9 mouse cellular contexts compared by ENCODE assay signal in genomic region chr7:30954971-30955520, GRCm38 (mm10). TPM values are rescaled to one million over a fixed set of nuclear protein-coding genes. Genes with fewer than 3 reads are reported as not detected.
DNase-seq lines count a peak whose midpoint lies in the region; ATAC-seq and TF ChIP-seq lines count a peak whose summit lies in the region.
"Had no signal": no experiment of that assay in that cellular context is flagged by ENCODE, and none has a peak within 500 bp of the region (broad histone marks: within the 10 kb centered on the region; RNA-seq: fewer than 3 reads in every experiment).

No protein-coding gene starts in this region.

- H3K27ac ChIP-seq in heart, embryonic 11.5 days (ENCODE audit: low read depth, low read length): no peak overlapping the region
- H3K27ac ChIP-seq in MEL (ENCODE audit: control insufficient read depth, low read depth, low read length): no peak overlapping the region
- no peak overlapping the region for H3K27ac ChIP-seq in heart, embryonic 16.5 days (ENCODE audit: low read length)
- no peak overlapping the region; the same call in 1 of the 2 replicates for H3K27ac ChIP-seq in liver, embryonic 16.5 days (ENCODE audit: low read length)

- peak overlapping the region; percentile 98 for H3K4me3 ChIP-seq in heart, embryonic 11.5 days (ENCODE audit: low read depth, low read length)
- peak overlapping the region; percentile 85 to 97; a peak in 3 of 4 replicates for H3K4me3 ChIP-seq in MEL (ENCODE audit: control insufficient read depth in 1 of 2, insufficient read depth in 1 of 2, low read depth in 2 of 2, low read length in 2 of 2)
- peak overlapping the region; percentile 78 for H3K4me3 ChIP-seq in heart, embryonic 16.5 days (ENCODE audit: low read length)
- H3K4me3 ChIP-seq in liver, embryonic 16.5 days (ENCODE audit: low read depth, low read length): peak overlapping the region; percentile 89

- no peak overlapping the region for H3K9ac ChIP-seq in heart, embryonic 11.5 days (ENCODE audit: low read depth, low read length)
- H3K9ac ChIP-seq in MEL (ENCODE audit: control insufficient read depth, low read depth, low read length, poor library complexity, severe bottlenecking): no peak overlapping the region
- H3K9ac ChIP-seq in heart, embryonic 16.5 days (ENCODE audit: low read length): peak overlapping the region; percentile 18; the same call in 1 of the 2 replicates
- no peak overlapping the region for H3K9ac ChIP-seq in liver, embryonic 16.5 days (ENCODE audit: low read depth, low read length)

- no peak for TF ChIP-seq POLR2A in MEL (IDR thresholded peaks at IDR 0.05; ENCODE audit: control insufficient read depth in 1 of 2, insufficient read depth in 1 of 2, low read depth in 1 of 2, low read length in 2 of 2, poor library complexity in 1 of 2)

- DNase-seq in heart, adult 8-10 months (ENCODE audit: low spot score): no peak
- no peak for DNase-seq in MEL (ENCODE audit: low read depth, low spot score)
- DNase-seq in gastrocnemius, postnatal 4 days (ENCODE audit: low spot score in 2 of 2): no peak
- no peak for DNase-seq in frontal cortex, postnatal 36 days (ENCODE audit: low spot score in 2 of 2)

- H3K9me3 ChIP-seq in heart, embryonic 11.5 days (replicated peaks; ENCODE audit: control insufficient read depth, low read length): no peaks in the 10 kb centered on the region
- H3K9me3 ChIP-seq in MEL (replicated peaks; ENCODE audit: insufficient read depth, low read length): no peaks in the 10 kb centered on the region
- H3K9me3 ChIP-seq in heart, embryonic 16.5 days (replicated peaks; ENCODE audit: control insufficient read depth, low read length): no peaks in the 10 kb centered on the region
- H3K9me3 ChIP-seq in liver, embryonic 16.5 days (replicated peaks; ENCODE audit: control insufficient read depth, low read length): no peaks in the 10 kb centered on the region

- peaks cover 24% of the 10 kb centered on the region for H3K36me3 ChIP-seq in heart, embryonic 11.5 days (ENCODE audit: control insufficient read depth, insufficient read depth, low read length)
- H3K36me3 ChIP-seq in MEL (ENCODE audit: control insufficient read depth in 1 of 2, insufficient read depth in 2 of 2, low read length in 2 of 2): peaks cover 2 to 9% of the 10 kb centered on the region in 2 experiments
- peaks cover 41% of the 10 kb centered on the region for H3K36me3 ChIP-seq in heart, embryonic 16.5 days (ENCODE audit: control insufficient read depth, insufficient read depth)
- H3K36me3 ChIP-seq in liver, embryonic 16.5 days (ENCODE audit: control insufficient read depth, insufficient read depth): peaks cover 25% of the 10 kb centered on the region

- no peak for TF ChIP-seq CTCF in MEL (IDR thresholded peaks at IDR 0.05 in 2 of 3, conservative IDR thresholded peaks at IDR 0.05 in 1 of 3; ENCODE audit: control insufficient read depth in 1 of 3, insufficient read depth in 1 of 3, low read depth in 2 of 3, low read length in 3 of 3, poor library complexity in 1 of 3, severe bottlenecking in 1 of 3)

- no peak for ATAC-seq in heart, embryonic 11.5 days (replicated peaks; ENCODE audit: insufficient number of reproducible peaks, low FRiP score, low TSS enrichment)
- no peak for ATAC-seq in heart, embryonic 16.5 days (replicated peaks; ENCODE audit: extremely low read depth, insufficient read depth, low FRiP score)
- ATAC-seq in liver, embryonic 16.5 days (ENCODE audit: low read depth): no peak
- ATAC-seq in granulocyte monocyte progenitor cell, adult 5-6 weeks (replicated peaks; ENCODE audit: poor library complexity, severe bottlenecking): no peak

- no peaks in the 10 kb centered on the region for H3K27me3 ChIP-seq in heart, embryonic 11.5 days (ENCODE audit: control insufficient read depth, insufficient read depth, low read length)
- no peaks in the 10 kb centered on the region for H3K27me3 ChIP-seq in MEL (ENCODE audit: control insufficient read depth in 1 of 2, insufficient read depth in 2 of 2, low read length in 2 of 2)
- H3K27me3 ChIP-seq in heart, embryonic 16.5 days (ENCODE audit: control insufficient read depth, insufficient read depth, low read length): no peaks in the 10 kb centered on the region
- H3K27me3 ChIP-seq in liver, embryonic 16.5 days (ENCODE audit: control insufficient read depth, insufficient read depth, low read depth, low read length): no peaks in the 10 kb centered on the region

- 88% methylated on average over 12 of the region's 12 CpGs for WGBS in heart, embryonic 11.5 days (ENCODE audit: insufficient replicate concordance)
- 86% methylated on average over 12 of the region's 12 CpGs for WGBS in heart, embryonic 16.5 days
- 83% methylated on average over 12 of the region's 12 CpGs for WGBS in liver, embryonic 16.5 days (ENCODE audit: insufficient replicate concordance)

- H3K79me2 ChIP-seq in MEL (ENCODE audit: control insufficient read depth, insufficient read depth, low read length, poor library complexity): peaks cover 18% of the 10 kb centered on the region

- TF ChIP-seq EP300 in MEL (IDR thresholded peaks at IDR 0.05; ENCODE audit: low read depth in 1 of 2, low read length in 2 of 2): no peak

- no peak for TF ChIP-seq RAD21 in MEL (IDR thresholded peaks at IDR 0.05; ENCODE audit: low read depth, low read length)

- H3K4me2 ChIP-seq in heart, embryonic 11.5 days: peak overlapping the region; percentile 79
- H3K4me2 ChIP-seq in heart, embryonic 16.5 days (ENCODE audit: low read depth, low read length): peak overlapping the region; percentile 62
- peak overlapping the region; percentile 88 for H3K4me2 ChIP-seq in liver, embryonic 16.5 days (ENCODE audit: low read depth, low read length)

- H3K4me1 ChIP-seq in heart, embryonic 11.5 days (ENCODE audit: control insufficient read depth, insufficient read depth, low read length): peaks cover 10% of the 10 kb centered on the region
- H3K4me1 ChIP-seq in MEL (ENCODE audit: control insufficient read depth in 1 of 2, insufficient read depth in 2 of 2, low read length in 2 of 2): peaks cover 0 to 11% of the 10 kb centered on the region in 2 experiments; a peak in 1 of 4 replicates
- H3K4me1 ChIP-seq in heart, embryonic 16.5 days (ENCODE audit: control insufficient read depth, insufficient read depth, low read length): peaks cover 13% of the 10 kb centered on the region
- peaks cover 22% of the 10 kb centered on the region for H3K4me1 ChIP-seq in liver, embryonic 16.5 days (ENCODE audit: control insufficient read depth, low read depth, low read length)

RNA-seq across cellular contexts. Expression of gene Usf2, which starts 1.6 kb away (rescaled TPM):
- polyA plus RNA-seq in heart, embryonic 11.5 days (2014; fragmentation: Nextera tagmentation; extraction: Ambion mirVana): 18.8 and 19.6 TPM in 2 replicates
- 100 to 1,000 TPM; 102 to 121 (median 107) TPM for total RNA-seq in heart, adult 8-10 months (2022)
- total RNA-seq in MEL (2012; rRNA removed): 34.4 and 43.0 TPM in 2 replicates
- 100 to 1,000 TPM in 1 of 2 experiments, not detected in 1; 144 TPM for polyA plus RNA-seq in MEL (2012; ENCODE audit: insufficient read depth in 1 of 2, insufficient read length in 2 of 2, low read depth in 1 of 2, low replicate concordance in 2 of 2, missing spikeins in 1 of 2)
- polyA plus RNA-seq in heart, embryonic 16.5 days (2015; fragmentation: Nextera tagmentation; extraction: Ambion mirVana): 15.5 and 16.6 TPM in 2 replicates
- 7.9 and 9.0 TPM in 2 replicates for polyA plus RNA-seq in liver, embryonic 16.5 days (2015; fragmentation: Nextera tagmentation; extraction: Ambion mirVana)
- 10 to 100 TPM; 79.3 to 80.5 TPM for total RNA-seq in gastrocnemius, postnatal 4 days (2021)
- total RNA-seq in granulocyte monocyte progenitor cell, adult 5-6 weeks (2014; fragmentation: Nextera tagmentation): 87.7 and 105 TPM in 2 replicates
- total RNA-seq in granulocyte monocyte progenitor cell, adult 5-6 weeks (2017): 103 and 128 TPM in 2 replicates

RNA-seq across cellular contexts. Expression of gene Hamp, which starts 11.2 kb away (rescaled TPM):
- not detected in 2 replicates for polyA plus RNA-seq in heart, embryonic 11.5 days (2014; fragmentation: Nextera tagmentation; extraction: Ambion mirVana)
- 10 to 100 TPM in 3 of 4 experiments, 1 to 10 TPM in 1; 9.3 to 31.5 (median 13.6) TPM for total RNA-seq in heart, adult 8-10 months (2022)
- not detected in 2 replicates for total RNA-seq in MEL (2012; rRNA removed)
- not detected for polyA plus RNA-seq in MEL (2012; ENCODE audit: insufficient read depth in 1 of 2, insufficient read length in 2 of 2, low read depth in 1 of 2, low replicate concordance in 2 of 2, missing spikeins in 1 of 2)
- not detected in 2 replicates for polyA plus RNA-seq in heart, embryonic 16.5 days (2015; fragmentation: Nextera tagmentation; extraction: Ambion mirVana)
- polyA plus RNA-seq in liver, embryonic 16.5 days (2015; fragmentation: Nextera tagmentation; extraction: Ambion mirVana): 10.4 and 17.5 TPM in 2 replicates
- total RNA-seq in gastrocnemius, postnatal 4 days (2021): under 1 TPM in 1 of 2 experiments, not detected in 1; 0.78 TPM
- not detected in 2 replicates for total RNA-seq in granulocyte monocyte progenitor cell, adult 5-6 weeks (2014; fragmentation: Nextera tagmentation)
- total RNA-seq in granulocyte monocyte progenitor cell, adult 5-6 weeks (2017): not detected in 2 replicates
- total RNA-seq: layer of hippocampus, postnatal 36 days had no signal

RNA-seq across cellular contexts. Expression of gene Lsr, which starts 18.2 kb away (rescaled TPM):
- 11.6 and 14.4 TPM in 2 replicates for polyA plus RNA-seq in heart, embryonic 11.5 days (2014; fragmentation: Nextera tagmentation; extraction: Ambion mirVana)
- 1 to 10 TPM; 2.6 to 3.8 (median 3.1) TPM for total RNA-seq in heart, adult 8-10 months (2022)
- total RNA-seq in MEL (2012; rRNA removed): not detected in 2 replicates
- under 1 TPM in 1 of 2 experiments, not detected in 1; 0.22 TPM for polyA plus RNA-seq in MEL (2012; ENCODE audit: insufficient read depth in 1 of 2, insufficient read length in 2 of 2, low read depth in 1 of 2, low replicate concordance in 2 of 2, missing spikeins in 1 of 2)
- polyA plus RNA-seq in heart, embryonic 16.5 days (2015; fragmentation: Nextera tagmentation; extraction: Ambion mirVana): 10.8 and 14.5 TPM in 2 replicates
- 30.5 and 31.8 TPM in 2 replicates for polyA plus RNA-seq in liver, embryonic 16.5 days (2015; fragmentation: Nextera tagmentation; extraction: Ambion mirVana)
- total RNA-seq in gastrocnemius, postnatal 4 days (2021): under 1 TPM; 0.74 to 0.75 TPM
- not detected in 2 replicates for total RNA-seq in granulocyte monocyte progenitor cell, adult 5-6 weeks (2014; fragmentation: Nextera tagmentation)
- total RNA-seq in granulocyte monocyte progenitor cell, adult 5-6 weeks (2017): 0.10 and 0.22 TPM in 2 replicates

RNA-seq across cellular contexts. Expression of gene Fam187b, which starts 18.5 kb away (rescaled TPM):
- 0.72 and 0.89 TPM in 2 replicates for polyA plus RNA-seq in heart, embryonic 11.5 days (2014; fragmentation: Nextera tagmentation; extraction: Ambion mirVana)
- under 1 TPM in 2 of 4 experiments, not detected in 2; 0.25 TPM for total RNA-seq in heart, adult 8-10 months (2022)
- not detected in 2 replicates for total RNA-seq in MEL (2012; rRNA removed)
- polyA plus RNA-seq in MEL (2012; ENCODE audit: insufficient read depth in 1 of 2, insufficient read length in 2 of 2, low read depth in 1 of 2, low replicate concordance in 2 of 2, missing spikeins in 1 of 2): not detected
- 0.70 and 0.90 TPM in 2 replicates for polyA plus RNA-seq in heart, embryonic 16.5 days (2015; fragmentation: Nextera tagmentation; extraction: Ambion mirVana)
- 3.2 and 3.8 TPM in 2 replicates for polyA plus RNA-seq in liver, embryonic 16.5 days (2015; fragmentation: Nextera tagmentation; extraction: Ambion mirVana)
- total RNA-seq in gastrocnemius, postnatal 4 days (2021): under 1 TPM in 1 of 2 experiments, not detected in 1; 0.20 TPM
- not detected in 2 replicates for total RNA-seq in granulocyte monocyte progenitor cell, adult 5-6 weeks (2014; fragmentation: Nextera tagmentation)
- not detected in 2 replicates for total RNA-seq in granulocyte monocyte progenitor cell, adult 5-6 weeks (2017)

RNA-seq across cellular contexts. Expression of gene Hamp2, which starts 30.6 kb away (rescaled TPM):
- not detected in 2 replicates for polyA plus RNA-seq in heart, embryonic 11.5 days (2014; fragmentation: Nextera tagmentation; extraction: Ambion mirVana)
- 1 to 10 TPM; 3.6 to 9.2 (median 5.7) TPM for total RNA-seq in heart, adult 8-10 months (2022)
- not detected in 2 replicates for total RNA-seq in MEL (2012; rRNA removed)
- polyA plus RNA-seq in MEL (2012; ENCODE audit: insufficient read depth in 1 of 2, insufficient read length in 2 of 2, low read depth in 1 of 2, low replicate concordance in 2 of 2, missing spikeins in 1 of 2): not detected
- not detected in 2 replicates for polyA plus RNA-seq in heart, embryonic 16.5 days (2015; fragmentation: Nextera tagmentation; extraction: Ambion mirVana)
- polyA plus RNA-seq in liver, embryonic 16.5 days (2015; fragmentation: Nextera tagmentation; extraction: Ambion mirVana): not detected in 2 replicates
- not detected for total RNA-seq in gastrocnemius, postnatal 4 days (2021)
- not detected in 2 replicates for total RNA-seq in granulocyte monocyte progenitor cell, adult 5-6 weeks (2014; fragmentation: Nextera tagmentation)
- total RNA-seq in granulocyte monocyte progenitor cell, adult 5-6 weeks (2017): not detected in 2 replicates
- total RNA-seq: layer of hippocampus, postnatal 36 days had no signal
